Mouse (Mus musculus): ENCODE results near the gene Ltbp1.

The Ltbp1 gene

GRCm38 (mm10) chr17:75067314-75067713 is 61.9 kb downstream of the Ltbp1 start:
- peak; percentile 86 for DNase-seq (ENCODE audit: low spot score)

DNA sequence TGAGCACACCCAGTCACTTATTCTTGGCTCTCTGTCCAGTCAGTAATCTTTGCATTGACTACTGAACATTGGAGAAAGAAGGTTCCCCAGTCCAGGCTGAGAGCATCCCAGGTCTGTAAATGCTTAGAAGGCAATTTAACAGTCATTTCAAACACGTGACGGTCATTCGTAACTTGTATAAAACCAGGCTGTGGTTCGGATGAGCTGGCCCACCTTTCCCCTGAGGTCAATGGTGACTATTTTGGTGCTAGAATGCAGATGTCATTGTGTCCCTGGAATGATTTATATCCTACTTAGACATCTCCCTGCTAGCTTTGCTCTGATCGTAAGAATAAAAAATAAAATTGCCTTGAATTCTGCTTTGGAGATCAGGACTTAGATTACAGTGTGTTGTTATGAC is 63.9 kb downstream of the Ltbp1 start:
- DNase-seq (ENCODE audit: low spot score): no peak

GRCm38 (mm10) chr17:75071174-75071573 is 65.8 kb downstream of the Ltbp1 start:
- no peak for DNase-seq (ENCODE audit: low spot score)

- DNase-seq (ENCODE audit: low spot score): no peak
Observed at GRCm38 (mm10) chr17:75071749-75072148, 66.4 kb downstream of the Ltbp1 start.

DNA sequence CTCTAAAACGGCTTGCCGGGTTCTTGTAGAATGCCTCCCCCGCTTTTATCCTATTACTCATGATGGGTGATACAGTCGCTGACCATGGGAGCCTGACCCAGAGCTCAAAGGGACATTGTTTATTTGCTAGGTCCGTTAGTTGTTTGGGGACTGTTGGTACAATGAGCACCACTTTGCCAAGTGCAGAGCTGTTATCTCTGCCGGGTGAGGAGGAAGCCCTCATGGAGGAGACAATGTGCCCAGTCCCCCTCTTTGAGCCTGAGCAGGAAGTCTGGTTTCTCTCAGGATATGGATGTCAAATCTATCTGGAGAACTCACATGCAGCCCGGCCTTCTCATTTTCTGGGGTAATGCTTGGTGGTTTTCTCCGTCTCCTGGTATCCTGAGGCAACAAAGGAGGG is 68.5 kb downstream of the Ltbp1 start:
- DNase-seq (ENCODE audit: low spot score): no peak

GRCm38 (mm10) chr17:75074978-75075699 is 69.8 kb downstream of the Ltbp1 start:
- no peak for DNase-seq (ENCODE audit: low spot score)

DNA sequence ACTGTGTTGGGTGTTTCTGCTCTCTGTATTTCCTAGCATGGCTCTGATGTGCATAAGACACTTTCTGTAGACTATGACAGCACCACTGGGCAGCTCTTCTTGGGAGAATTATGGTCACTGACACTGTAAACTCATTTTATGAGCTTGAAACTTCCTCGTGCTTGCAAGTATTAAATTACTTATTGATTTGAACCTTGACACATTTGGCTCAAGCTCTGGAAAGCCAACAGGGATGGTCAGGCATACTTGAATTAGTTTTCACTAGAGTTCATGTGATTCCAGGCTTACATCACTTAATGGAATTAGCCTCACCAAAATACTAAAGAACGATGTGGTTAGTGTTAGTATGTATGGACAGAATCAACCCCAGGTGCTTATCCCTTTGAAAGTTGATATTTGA is 76.0 kb downstream of the Ltbp1 start:
- no peak for DNase-seq (ENCODE audit: low spot score)

GRCm38 (mm10) chr17:75082449-75082848 is 77.1 kb downstream of the Ltbp1 start:
- DNase-seq (ENCODE audit: low spot score): no peak

- DNase-seq (ENCODE audit: low spot score): peak; percentile 69
Observed at GRCm38 (mm10) chr17:75087296-75087941, 82.1 kb downstream of the Ltbp1 start.

DNA sequence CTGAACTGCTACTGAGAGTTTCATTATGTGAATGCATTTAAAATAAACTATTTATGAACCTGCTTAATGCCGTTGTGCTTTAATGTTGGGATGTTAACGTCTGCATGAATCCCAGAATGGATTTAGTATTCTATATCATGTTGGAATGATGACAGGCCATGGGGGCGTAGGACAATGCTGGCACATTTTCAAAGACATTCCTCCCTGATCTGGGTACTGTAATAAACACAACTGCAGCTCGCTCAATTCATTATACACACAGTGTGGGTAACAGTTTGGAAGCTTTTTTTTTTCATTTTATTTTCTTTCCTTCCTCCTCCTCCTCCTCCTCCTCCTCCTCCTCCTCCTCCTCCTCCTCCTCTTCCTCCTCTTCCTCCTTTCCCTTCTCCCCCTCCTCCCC is 82.9 kb downstream of the Ltbp1 start:
- DNase-seq (ENCODE audit: low spot score): no peak

DNA sequence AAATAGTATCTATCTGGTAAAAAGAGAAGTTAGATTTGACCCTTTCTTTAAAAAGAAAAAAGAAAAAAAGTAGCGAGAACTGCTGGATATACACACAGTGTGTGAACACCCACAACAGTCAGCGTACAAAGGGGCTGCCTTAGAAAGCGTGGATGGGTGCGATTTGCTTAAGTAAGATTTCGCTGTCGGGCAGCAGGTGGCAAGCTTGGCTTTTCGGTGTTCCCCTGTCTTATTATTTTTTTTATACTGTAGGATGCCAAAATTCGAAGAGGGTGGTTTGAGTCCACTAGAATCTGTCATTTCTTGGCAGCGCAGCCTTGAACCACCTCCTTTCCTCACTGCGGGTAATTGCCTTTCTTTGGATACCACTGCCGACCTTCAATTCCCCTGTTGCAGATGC is 83.4 kb downstream of the Ltbp1 start:
- DNase-seq (ENCODE audit: low spot score): no peak

DNA sequence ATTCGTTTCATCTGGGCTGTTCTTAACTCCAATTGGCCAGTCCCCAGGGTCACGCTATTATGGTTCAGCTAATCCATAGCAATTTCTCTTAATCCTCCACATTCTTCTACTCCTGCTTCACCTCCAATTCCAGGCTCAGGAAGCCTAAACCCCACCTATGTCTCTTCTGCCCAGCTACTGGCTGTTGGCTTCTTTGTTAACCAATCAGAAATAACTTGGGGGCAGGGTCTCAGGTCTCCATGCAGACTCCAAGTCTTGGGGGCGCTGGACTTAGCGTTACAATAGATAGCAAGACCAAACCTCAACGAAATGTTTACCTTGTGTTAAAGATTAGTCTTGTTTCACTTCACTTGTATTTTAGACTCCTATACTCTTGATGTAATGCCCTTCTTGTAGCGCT is 85.2 kb downstream of the Ltbp1 start:
- DNase-seq (ENCODE audit: low spot score): no peak

DNA sequence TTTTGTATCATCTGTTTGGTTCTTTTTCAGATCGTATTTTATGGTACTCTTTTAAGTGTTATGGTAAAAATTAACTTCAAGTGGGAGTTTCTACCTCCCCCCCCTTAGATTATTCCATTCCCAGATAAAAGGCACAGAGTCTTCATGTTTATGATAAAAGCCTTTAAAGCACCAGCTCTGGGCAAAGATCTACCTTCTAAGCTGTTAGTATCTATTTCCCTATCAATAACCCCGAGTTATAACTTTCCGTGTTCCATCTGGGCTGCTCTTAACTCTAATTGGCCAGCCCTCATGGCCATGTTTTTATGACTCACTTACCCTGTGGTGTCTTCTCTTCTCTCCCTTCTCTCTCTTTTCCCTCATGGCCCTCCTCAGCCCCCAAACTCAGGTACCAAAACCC is 88.2 kb downstream of the Ltbp1 start:
- no peak for DNase-seq (ENCODE audit: low spot score)

GRCm38 (mm10) chr17:75094591-75094990 is 89.2 kb downstream of the Ltbp1 start:
- no peak for DNase-seq (ENCODE audit: low spot score)

DNA sequence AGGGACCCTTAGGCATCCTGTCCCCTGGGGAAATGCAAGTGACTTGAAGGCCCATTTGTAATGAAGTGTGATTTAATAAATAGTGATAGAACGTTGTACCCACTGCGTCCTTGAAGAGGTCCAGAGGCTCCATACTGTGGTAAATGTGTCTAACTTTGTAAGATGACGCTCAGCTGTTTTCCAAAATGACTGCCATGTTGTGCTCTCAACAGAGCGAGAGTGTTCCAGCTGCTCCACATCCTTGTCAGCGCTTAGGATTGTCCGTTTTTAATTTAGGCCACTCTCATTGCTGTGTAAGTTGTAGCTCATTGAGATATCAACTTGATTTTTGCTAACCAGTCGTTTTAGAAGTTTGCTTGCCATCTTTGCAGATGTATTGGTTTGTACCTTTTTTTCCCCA is 91.4 kb downstream of the Ltbp1 start:
- no peak for DNase-seq (ENCODE audit: low spot score)

- DNase-seq (ENCODE audit: low spot score): peak; percentile 62
Observed at GRCm38 (mm10) chr17:75097367-75097766, 92.0 kb downstream of the Ltbp1 start.

GRCm38 (mm10) chr17:75101215-75101614 is 95.8 kb downstream of the Ltbp1 start:
- DNase-seq (ENCODE audit: low spot score): no peak

DNA sequence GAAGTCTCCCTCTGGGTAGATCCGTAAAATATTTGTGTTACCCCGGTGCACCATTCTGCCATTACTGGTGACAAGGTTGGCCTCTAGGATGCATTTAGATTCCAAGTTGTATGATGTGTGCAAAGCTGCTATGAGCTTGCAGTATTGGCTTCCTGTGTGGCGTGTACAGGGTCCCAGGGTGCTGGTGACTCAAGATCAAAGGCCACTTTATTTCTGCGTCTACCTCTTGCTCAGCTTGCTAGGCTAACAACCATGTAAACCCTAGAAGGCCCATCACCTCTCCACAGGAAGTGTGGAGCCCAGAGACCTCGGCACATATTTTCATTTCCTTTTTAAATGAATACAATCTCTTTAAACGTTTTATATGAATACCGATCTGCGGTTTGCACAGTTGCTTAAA is 96.6 kb downstream of the Ltbp1 start:
- DNase-seq (ENCODE audit: low spot score): no peak

DNA sequence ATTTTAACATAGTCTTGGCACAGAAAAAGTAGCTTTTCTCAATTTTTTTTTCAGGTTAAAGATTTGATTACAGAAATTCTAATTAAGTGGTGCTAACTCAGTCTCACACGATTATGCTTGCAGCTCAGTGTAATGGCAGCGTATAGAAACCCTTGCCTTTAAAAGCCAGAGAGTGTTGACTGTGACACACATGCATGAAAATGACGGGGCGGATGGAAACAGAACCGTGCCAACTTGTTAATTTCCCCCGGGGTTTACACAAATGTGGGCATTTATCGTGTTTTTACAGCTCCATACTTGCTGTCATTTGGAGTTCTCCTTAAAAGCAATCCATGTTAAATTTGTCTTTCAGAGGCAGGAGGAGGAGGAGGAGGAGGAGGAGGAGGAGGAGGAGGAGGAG is 102.0 kb downstream of the Ltbp1 start:
- no peak for DNase-seq (ENCODE audit: low spot score)

DNA sequence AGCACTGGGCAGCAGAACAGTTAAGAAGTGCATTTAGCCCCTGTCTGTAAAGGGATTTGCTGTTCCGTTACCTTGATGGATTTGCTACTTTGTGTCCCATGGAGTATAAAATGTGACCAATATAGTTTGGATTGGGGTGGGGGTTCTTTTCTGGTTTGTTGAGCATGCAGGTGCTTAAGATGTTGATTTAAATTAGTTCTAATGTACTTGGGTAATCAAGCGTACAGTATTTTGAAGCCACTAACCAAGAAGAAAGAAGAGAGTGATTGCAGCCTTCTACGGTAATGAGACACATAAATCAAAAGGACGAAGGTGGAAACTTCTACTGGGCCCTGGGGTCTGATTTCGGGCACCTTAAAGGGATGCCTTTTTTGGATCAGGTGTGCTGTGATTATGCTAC is 102.5 kb downstream of the Ltbp1 start:
- DNase-seq (ENCODE audit: low spot score): no peak

DNA sequence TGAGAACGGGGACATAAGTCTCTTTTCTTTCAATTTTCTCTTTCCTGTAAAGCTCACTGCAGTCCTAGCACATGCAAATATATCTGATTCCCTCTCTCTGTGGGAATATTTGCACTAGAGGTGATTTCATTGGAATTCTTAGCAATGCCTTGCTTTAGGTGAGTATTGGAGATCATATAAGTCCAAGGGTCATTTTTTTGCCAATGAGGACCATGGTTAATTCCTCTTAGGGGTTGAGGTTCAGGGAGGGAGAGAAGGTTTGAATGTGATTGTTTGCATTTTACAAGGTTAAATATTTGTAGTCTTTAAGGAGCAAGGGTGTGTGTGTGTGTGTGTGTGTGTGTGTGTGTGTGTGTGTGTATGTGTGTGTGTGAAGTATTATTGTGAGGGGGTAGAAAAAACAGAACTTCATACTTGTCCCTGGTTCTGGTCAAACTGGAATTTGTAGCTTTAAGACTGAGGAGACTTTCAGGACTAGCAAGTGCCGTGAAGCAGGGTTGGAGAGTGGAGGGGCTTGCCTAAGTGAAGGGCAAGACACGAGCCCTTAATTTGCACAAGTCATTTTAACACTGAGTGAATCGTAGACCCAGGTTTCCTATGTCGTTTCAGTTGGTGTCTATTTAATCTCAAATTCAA is 103.8 kb downstream of the Ltbp1 start:
- DNase-seq (ENCODE audit: low spot score): no peak

DNA sequence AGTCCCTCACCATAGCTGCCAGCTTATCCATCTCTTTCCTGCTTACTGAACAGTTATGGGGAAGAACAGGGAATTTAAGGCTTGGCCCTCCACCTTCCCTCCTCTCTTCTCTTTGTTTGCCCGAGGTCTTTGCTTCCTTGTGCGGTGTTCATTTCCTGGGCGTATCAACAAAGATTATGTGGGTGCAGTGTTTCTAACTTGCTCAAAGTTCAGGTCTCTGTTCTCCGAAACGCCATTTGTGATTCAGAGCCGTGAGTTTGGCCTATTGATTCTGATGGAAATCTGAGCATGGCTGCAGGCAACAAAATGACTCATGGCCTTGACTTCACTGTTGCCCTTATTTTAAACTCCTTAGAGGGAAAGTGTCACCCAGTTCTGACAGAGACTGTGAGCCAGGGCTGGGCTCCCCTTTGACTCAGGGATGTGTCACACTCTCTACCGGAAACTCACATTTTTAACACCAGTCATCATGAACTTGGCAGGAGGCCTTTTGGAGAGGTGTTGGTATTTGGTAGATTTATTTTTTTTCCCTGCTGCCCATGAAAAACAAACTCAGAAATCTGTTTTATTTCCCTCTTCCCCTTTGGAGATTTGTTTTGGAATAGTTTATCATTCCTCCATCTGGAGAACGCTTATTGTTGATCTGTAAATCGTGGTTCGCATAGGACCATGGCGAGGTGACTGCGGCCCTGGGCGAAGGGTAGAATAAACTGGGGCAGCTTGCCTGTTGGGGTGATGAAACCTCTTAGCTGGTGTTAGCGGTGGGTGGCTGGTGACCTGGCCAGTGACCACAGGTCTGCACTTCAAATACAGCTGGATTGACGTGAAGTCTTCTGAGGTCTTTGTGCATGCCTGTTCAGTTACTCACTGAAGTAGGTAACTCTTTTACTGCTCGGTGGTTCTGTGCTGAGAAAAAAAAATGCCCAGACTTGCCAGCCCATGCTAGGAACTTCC is 105.2 kb downstream of the Ltbp1 start:
- DNase-seq (ENCODE audit: low spot score): no peak
